Mouse (Mus musculus): Measurements from ENCODE around the gene Ddx18.

The Ddx18 gene

GRCm38 (mm10) chr1:121567521-121568489 lies at the start of gene Ddx18:
TSS of gene Ddx18 (minus strand) at chr1:121567989.
- DNase-seq (ENCODE audit: low spot score): peak; percentile 99

GRCm38 (mm10) chr1:121608000-121608399 lies 40.2 kb upstream of the Ddx18 start:
- DNase-seq (ENCODE audit: low spot score): no peak

- DNase-seq (ENCODE audit: low spot score): no peak
Measured at GRCm38 (mm10) chr1:121605118-121605517, 37.3 kb upstream of the Ddx18 start.

GRCm38 (mm10) chr1:121601893-121602292 lies 34.1 kb upstream of the Ddx18 start:
- no peak for DNase-seq (ENCODE audit: low spot score)

- no peak for DNase-seq (ENCODE audit: low spot score)
Measured at GRCm38 (mm10) chr1:121601084-121601483, 33.3 kb upstream of the Ddx18 start.

- DNase-seq (ENCODE audit: low spot score): no peak
Measured at GRCm38 (mm10) chr1:121598421-121598820, 30.6 kb upstream of the Ddx18 start.

- no peak for DNase-seq (ENCODE audit: low spot score)
Measured at GRCm38 (mm10) chr1:121596951-121597625, 29.3 kb upstream of the Ddx18 start.

- DNase-seq (ENCODE audit: low spot score): no peak
Measured at GRCm38 (mm10) chr1:121584838-121585237, 17.0 kb upstream of the Ddx18 start.

- no peak for DNase-seq (ENCODE audit: low spot score)
Measured at GRCm38 (mm10) chr1:121581133-121581855, 13.5 kb upstream of the Ddx18 start.

GRCm38 (mm10) chr1:121577491-121577890 lies 9.7 kb upstream of the Ddx18 start:
- DNase-seq (ENCODE audit: low spot score): no peak

GRCm38 (mm10) chr1:121570522-121570921 lies 2.7 kb upstream of the Ddx18 start:
- no peak for DNase-seq (ENCODE audit: low spot score)

- DNase-seq (ENCODE audit: low spot score): no peak
Measured at GRCm38 (mm10) chr1:121557861-121558260, 9.9 kb downstream of the Ddx18 start.

GRCm38 (mm10) chr1:121551457-121551835 lies 16.3 kb downstream of the Ddx18 start:
- peak; percentile 40 for DNase-seq (ENCODE audit: low spot score)

- DNase-seq (ENCODE audit: low spot score): no peak
Measured at GRCm38 (mm10) chr1:121550801-121551456, 16.9 kb downstream of the Ddx18 start.

GRCm38 (mm10) chr1:121549456-121549855 lies 18.3 kb downstream of the Ddx18 start:
- no peak for DNase-seq (ENCODE audit: low spot score)

GRCm38 (mm10) chr1:121548667-121549066 lies 19.1 kb downstream of the Ddx18 start:
- DNase-seq (ENCODE audit: low spot score): no peak

- DNase-seq (ENCODE audit: low spot score): no peak
Measured at GRCm38 (mm10) chr1:121546844-121547243, 20.9 kb downstream of the Ddx18 start.

GRCm38 (mm10) chr1:121540361-121540760 lies 27.4 kb downstream of the Ddx18 start:
- DNase-seq (ENCODE audit: low spot score): no peak

GRCm38 (mm10) chr1:121531439-121531838 lies 36.4 kb downstream of the Ddx18 start:
- no peak for DNase-seq (ENCODE audit: low spot score)

GRCm38 (mm10) chr1:121529286-121529685 lies 38.5 kb downstream of the Ddx18 start:
- no peak for DNase-seq (ENCODE audit: low spot score)

- DNase-seq (ENCODE audit: low spot score): peak; percentile 42
Measured at GRCm38 (mm10) chr1:121528399-121528720, 39.4 kb downstream of the Ddx18 start, which contains the start of gene Htr5b. TSS of gene Htr5b (minus strand) at chr1:121528465.
